Mouse (Mus musculus): ENCODE results near the gene Rilpl1. TPM values are rescaled to one million over a fixed set of nuclear protein-coding genes. Genes with fewer than 3 reads are reported as not detected.
"Not testable (repeated sequence)": the region's sequence is repeated elsewhere in the genome, so short reads cannot be mapped to it uniquely, and the experiment has no call there.

The Rilpl1 gene
- 10 to 100 TPM; 68.7 to 72.1 TPM for total RNA-seq (2021)

GRCm38 (mm10) chr5:124530655-124531582, at the start of gene Rilpl1:
Gene Rilpl1, minus strand, starts transcription at chr5:124531391.
- DNase-seq, result peak; percentile 84

GRCm38 (mm10) chr5:124578633-124579317, 47.6 kb upstream of the Rilpl1 start, which contains the start of the genes Eif2b1 and Gtf2h3:
Gene Eif2b1, minus strand, starts transcription at chr5:124579131.
Gene Gtf2h3, plus strand, starts transcription at chr5:124579140.
- DNase-seq, result peak; percentile 92 to 93

- DNase-seq, result no peak
Observed at GRCm38 (mm10) chr5:124575467-124575866, 44.3 kb upstream of the Rilpl1 start.

GRCm38 (mm10) chr5:124571068-124571467, 39.9 kb upstream of the Rilpl1 start:
- peak; percentile 75 to 80 for DNase-seq

GRCm38 (mm10) chr5:124555145-124555544, 24.0 kb upstream of the Rilpl1 start:
- no peak for DNase-seq

GRCm38 (mm10) chr5:124553607-124554006, 22.4 kb upstream of the Rilpl1 start:
- DNase-seq, result no peak

GRCm38 (mm10) chr5:124552558-124553307, 21.5 kb upstream of the Rilpl1 start, which contains the start of gene Ddx55:
Gene Ddx55, plus strand, starts transcription at chr5:124552864.
- DNase-seq, result peak; percentile 89 to 90

- DNase-seq, result no peak
Observed at GRCm38 (mm10) chr5:124552094-124552472, 20.9 kb upstream of the Rilpl1 start.

- not testable (repeated sequence) for DNase-seq
Observed at GRCm38 (mm10) chr5:124551349-124552093, 20.3 kb upstream of the Rilpl1 start.

- DNase-seq, result not testable (repeated sequence)
Observed at GRCm38 (mm10) chr5:124550737-124551136, 19.5 kb upstream of the Rilpl1 start.

- DNase-seq, result no peak
Observed at GRCm38 (mm10) chr5:124541602-124541973, 10.4 kb upstream of the Rilpl1 start.

- peak; percentile 38 to 63 for DNase-seq
Observed at GRCm38 (mm10) chr5:124540905-124541601, 9.9 kb upstream of the Rilpl1 start.

- peak; percentile 96 to 97 for DNase-seq
Observed at GRCm38 (mm10) chr5:124540383-124540786, 9.2 kb upstream of the Rilpl1 start, which contains the start of gene Tmed2. Gene Tmed2, plus strand, starts transcription at chr5:124540695.

GRCm38 (mm10) chr5:124539905-124540304, 8.7 kb upstream of the Rilpl1 start:
- no peak for DNase-seq

- peak; percentile 41 to 63 for DNase-seq
Observed at GRCm38 (mm10) chr5:124538813-124539792, 7.9 kb upstream of the Rilpl1 start.

- no peak for DNase-seq
Observed at GRCm38 (mm10) chr5:124536776-124537175, 5.6 kb upstream of the Rilpl1 start.

GRCm38 (mm10) chr5:124535016-124535415, 3.8 kb upstream of the Rilpl1 start:
- no peak for DNase-seq

GRCm38 (mm10) chr5:124532451-124532850, 1.3 kb upstream of the Rilpl1 start:
- DNase-seq, result no peak

- DNase-seq, result no peak
Observed at GRCm38 (mm10) chr5:124531583-124531930, 366 bp upstream of the Rilpl1 start.

GRCm38 (mm10) chr5:124529697-124530096, 1.5 kb downstream of the Rilpl1 start:
- no peak for DNase-seq
